Comparison of ENCODE assay signal across 8 mouse cellular contexts in genomic region chrX:163908337-163909250, GRCm38 (mm10). TPM values are rescaled to one million over a fixed set of nuclear protein-coding genes. Genes with fewer than 3 reads are reported as not detected.
DNase-seq lines count a peak whose midpoint lies in the region; ATAC-seq lines count a peak whose summit lies in the region.

Ap1s2 (plus strand) TSS chrX:163909017.

- H3K4me1 ChIP-seq in forebrain, embryonic 14.5 days (ENCODE audit: control insufficient read depth, insufficient read depth, low read length) = no peaks in the 10 kb centered on the region
- H3K4me1 ChIP-seq in neural tube, embryonic 15.5 days = no peaks in the 10 kb centered on the region

- H3K9ac ChIP-seq in forebrain, embryonic 14.5 days (ENCODE audit: low read length) = peak within 1 kb of the TSS; percentile 68
- peak within 1 kb of the TSS; percentile 53 for H3K9ac ChIP-seq in neural tube, embryonic 15.5 days (replicated peaks)

- 30% methylated on average over 80 of the region's 80 CpGs for WGBS in forebrain, embryonic 14.5 days
- 15% methylated on average over 74 of the region's 80 CpGs for WGBS in neural tube, embryonic 15.5 days

- no peaks in the 10 kb centered on the region for H3K9me3 ChIP-seq in forebrain, embryonic 14.5 days (replicated peaks; ENCODE audit: control insufficient read depth, low read length)
- no peaks in the 10 kb centered on the region for H3K9me3 ChIP-seq in neural tube, embryonic 15.5 days (replicated peaks)

- peak within 1 kb of the TSS; percentile 51 for H3K4me2 ChIP-seq in forebrain, embryonic 14.5 days (ENCODE audit: low read length)
- peak within 1 kb of the TSS; percentile 54 for H3K4me2 ChIP-seq in neural tube, embryonic 15.5 days

- peak; percentile 98 for ATAC-seq in forebrain, embryonic 14.5 days
- peak; percentile 99 for ATAC-seq in neural tube, embryonic 15.5 days (ENCODE audit: low FRiP score)

- H3K27ac ChIP-seq in forebrain, embryonic 14.5 days (ENCODE audit: low read depth, low read length) = peak within 1 kb of the TSS; percentile 87
- peak within 1 kb of the TSS; percentile 92 for H3K27ac ChIP-seq in neural tube, embryonic 15.5 days (replicated peaks)

- peak; percentile 91 for DNase-seq in ES-CJ7 (ENCODE audit: low read depth, low spot score)
- peak; percentile 93 for DNase-seq in cerebellum, adult 11 months
- DNase-seq in forebrain, embryonic 14.5 days (ENCODE audit: low spot score) = peak; percentile 96
- peak; percentile 93 to 94 for DNase-seq in heart, postnatal 14 days
- DNase-seq in layer of hippocampus, adult 11-12 months (ENCODE audit: low spot score) = peak; percentile 94
- peak; percentile 94 to 95 for DNase-seq in lung, adult 18-20 months
- DNase-seq in testis, postnatal 14 days (ENCODE audit: low spot score) = peak; percentile 94

- intact Hi-C loops in heart, postnatal 14 days (cut with DNase I) = no loop called here

- H3K36me3 ChIP-seq in forebrain, embryonic 14.5 days (ENCODE audit: control insufficient read depth, insufficient read depth, low read length) = no peaks in the 10 kb centered on the region
- H3K36me3 ChIP-seq in neural tube, embryonic 15.5 days = no peaks in the 10 kb centered on the region

- H3K4me3 ChIP-seq in forebrain, embryonic 14.5 days (ENCODE audit: low read depth, low read length) = peak within 1 kb of the TSS; percentile 60
- H3K4me3 ChIP-seq in neural tube, embryonic 15.5 days (replicated peaks) = peak within 1 kb of the TSS; percentile 60

- H3K27me3 ChIP-seq in forebrain, embryonic 14.5 days (replicated peaks; ENCODE audit: control insufficient read depth, insufficient read depth, low read length) = no peaks in the 10 kb centered on the region
- H3K27me3 ChIP-seq in neural tube, embryonic 15.5 days (replicated peaks) = peaks cover 3% of the 10 kb centered on the region; the same call in 1 of the 2 replicates

RNA-seq across cellular contexts. Expression of gene Ap1s2, which starts in this region (rescaled TPM):
- 113 and 144 TPM in 2 replicates for polyA plus RNA-seq in forebrain, embryonic 14.5 days (2014; fragmentation: Nextera tagmentation; extraction: Ambion mirVana)
- 10 to 100 TPM; 17.8 to 19.8 TPM for total RNA-seq in heart, postnatal 14 days (2021)
- 127 and 156 TPM in 2 replicates for polyA plus RNA-seq in neural tube, embryonic 15.5 days (2015; fragmentation: Nextera tagmentation; extraction: Ambion mirVana)

Comparison
In these comparisons a context has a peak if more than half of its experiments do, and no peak if none do; other contexts are left out.
1. Peak in every context shown above with its lines: DNase-seq, ATAC-seq, H3K4me3 ChIP-seq and H3K27ac ChIP-seq.